Mouse (Mus musculus): Measurements from ENCODE around the gene Ppm1d. TPM values are rescaled to one million over a fixed set of nuclear protein-coding genes. Genes with fewer than 3 reads are reported as not detected.

Gene Ppm1d
- total and polyA plus RNA-seq, 3 experiments = 19.0 to 26.4 (median 25.1) TPM

GRCm38 (mm10) chr11:85281219-85281878 lies 29.7 kb upstream of the Ppm1d start:
- TF ChIP-seq POLR2A (IDR thresholded peaks at IDR 0.05; ENCODE audit: low read depth, low read length) (no peak), NELFE (IDR thresholded peaks at IDR 0.05; ENCODE audit: low read depth, low read length) (no peak), HCFC1 (IDR thresholded peaks at IDR 0.05; ENCODE audit: low read depth, low read length) (no peak), TBP (conservative IDR thresholded peaks at IDR 0.05; ENCODE audit: low read depth, low read length) (no peak), KAT2A (IDR thresholded peaks at IDR 0.05; ENCODE audit: insufficient replicate concordance, low read length) (no peak), ZMIZ1 (IDR thresholded peaks at IDR 0.05; ENCODE audit: low read depth, low read length) (no peak), CHD1 (IDR thresholded peaks at IDR 0.05; ENCODE audit: low read depth, low read length) (no peak), ZNF384 (IDR thresholded peaks at IDR 0.05; ENCODE audit: low read depth, low read length) (no peak), ZC3H11A (IDR thresholded peaks at IDR 0.05; ENCODE audit: low read depth, low read length) (no peak), UBTF (IDR thresholded peaks at IDR 0.05; ENCODE audit: low read depth, low read length) (no peak), GABPA (IDR thresholded peaks at IDR 0.05; ENCODE audit: insufficient replicate concordance, low read depth, low read length) (no peak), JUN (IDR thresholded peaks at IDR 0.05; ENCODE audit: insufficient read depth, low read depth, low read length) (no peak), NRF1 (IDR thresholded peaks at IDR 0.05; ENCODE audit: low read depth, low read length) (no peak), MYC (IDR thresholded peaks at IDR 0.05; ENCODE audit: low read depth, low read length) (no peak), MXI1 (IDR thresholded peaks at IDR 0.05; ENCODE audit: low read depth, low read length) (no peak)

GRCm38 (mm10) chr11:85297953-85298352 lies 13.1 kb upstream of the Ppm1d start:
- H3K79me2 ChIP-seq (replicated peaks; ENCODE audit: control insufficient read depth, extremely low read depth, insufficient read depth, poor library complexity, severe bottlenecking) = no peaks in the 10 kb centered on the region
- H3K9me3 ChIP-seq (replicated peaks; ENCODE audit: low read length) = peaks cover 4% of the 10 kb centered on the region
- no peak for TF ChIP-seq NRF1 (IDR thresholded peaks at IDR 0.05; ENCODE audit: low read depth, low read length)
- dilution Hi-C loops (cut with MboI; ENCODE audit: extremely low pct_ligation_motif_present, extremely low pct_unique_long_range_greater_than_20kb, low sequenced_read_pairs) (no loop called here), in situ Hi-C loops (cut with MboI; ENCODE audit: low pct_ligation_motif_present, low pct_unique_long_range_greater_than_20kb, low sequenced_read_pairs) (no loop called here)
- no peaks in the 10 kb centered on the region for H3K36me3 ChIP-seq (replicated peaks in 1 of 2; ENCODE audit: control insufficient read depth in 1 of 2, insufficient read depth in 1 of 2, low read length in 1 of 2)
- DNase-seq (ENCODE audit: extremely low read depth) = no peak
- H3K4me2 ChIP-seq (ENCODE audit: insufficient read depth, low read depth, poor library complexity, severe bottlenecking) = no peak overlapping the region
- no peaks in the 10 kb centered on the region for H3K27me3 ChIP-seq (replicated peaks)
- H3K4me3 ChIP-seq (replicated peaks in 1 of 3; ENCODE audit: low read depth in 2 of 3, low read length in 2 of 3, poor library complexity in 1 of 3) = no peak overlapping the region
- no peak overlapping the region for H3K9ac ChIP-seq (ENCODE audit: insufficient read depth, low read depth)
- no peak overlapping the region for H3K27ac ChIP-seq (ENCODE audit: insufficient read depth, low read depth)
- H3K4me1 ChIP-seq (ENCODE audit: control insufficient read depth in 1 of 2, insufficient read depth in 2 of 2) = peaks cover 3 to 20% of the 10 kb centered on the region in 2 experiments; a peak in 3 of 4 replicates

More at GRCm38 (mm10) chr11:85281219-85281878, 29.7 kb upstream of the Ppm1d start:
- Histone ChIP-seq H3K9me3 (replicated peaks; ENCODE audit: low read length) (no peaks in the 10 kb centered on the region), H3K9ac (ENCODE audit: insufficient read depth, low read depth) (no peak overlapping the region), H3K27me3 (replicated peaks) (peaks cover 25% of the 10 kb centered on the region), H3K36me3 (replicated peaks in 1 of 2; ENCODE audit: control insufficient read depth in 1 of 2, insufficient read depth in 1 of 2, low read length in 1 of 2) (no peaks in the 10 kb centered on the region), H3K79me2 (replicated peaks; ENCODE audit: control insufficient read depth, extremely low read depth, insufficient read depth, poor library complexity, severe bottlenecking) (no peaks in the 10 kb centered on the region), H3K4me2 (ENCODE audit: insufficient read depth, low read depth, poor library complexity, severe bottlenecking) (no peak overlapping the region), H3K4me3 (replicated peaks in 1 of 3; ENCODE audit: low read depth in 2 of 3, low read length in 2 of 3, poor library complexity in 1 of 3) (no peak overlapping the region), H3K4me1 (ENCODE audit: control insufficient read depth in 1 of 2, insufficient read depth in 2 of 2) (peaks cover 0 to 4% of the 10 kb centered on the region in 2 experiments; a peak in 1 of 4 replicates), H3K27ac (ENCODE audit: insufficient read depth, low read depth) (no peak overlapping the region)
- in situ Hi-C loops (cut with MboI; ENCODE audit: low pct_ligation_motif_present, low pct_unique_long_range_greater_than_20kb, low sequenced_read_pairs) = loop anchor here (5.0 kb wide), 1 partner anchor 36 kb away; no protein-coding TSS in a partner anchor
- dilution Hi-C loops (cut with MboI; ENCODE audit: extremely low pct_ligation_motif_present, extremely low pct_unique_long_range_greater_than_20kb, low sequenced_read_pairs) = no loop called here
- no peak for DNase-seq (ENCODE audit: extremely low read depth)
